Mouse (Mus musculus): ENCODE results near the gene Nhej1.

- TF ChIP-seq CTCF (IDR thresholded peaks at IDR 0.05; ENCODE audit: low read depth) (no peak), EP300 (IDR thresholded peaks at IDR 0.05; ENCODE audit: low read depth) (no peak)
These were observed 93.0 kb downstream of the Nhej1 start for GRCm38 (mm10) chr1:75032041-75032440.

Measured in liver, postnatal 0 days (tissue).